Mouse (Mus musculus) common myeloid progenitor, adult 5-6 weeks (primary cell): ENCODE measurements around the gene Trhr2. TPM values are rescaled to one million over a fixed set of nuclear protein-coding genes. Genes with fewer than 3 reads are reported as not detected.

ENCODE experiments used
- ATAC-seq: replicated peaks from 2 replicates; pipeline ENCODE4 v1.8.0; 2016; ENCODE audit warnings: low read depth, mild to moderate bottlenecking, moderate TSS enrichment, inconsistent platforms; ENCODE audit not compliant: poor library complexity, severe bottlenecking
- total RNA-seq: library from RNA; stranded (forward); fragments of 200-1000, 187-1606 nt; gene quantifications from 2 replicates; pipeline ENCODE4 v1.2.3, GENCODE M21; 2017

Trhr2 gene
- total RNA-seq, 1 experiment from 2014 or later: not detected

- no peak for ATAC-seq
Measured at GRCm38 (mm10) chr8:122333531-122333930, 27.0 kb downstream of the Trhr2 start.

DNA sequence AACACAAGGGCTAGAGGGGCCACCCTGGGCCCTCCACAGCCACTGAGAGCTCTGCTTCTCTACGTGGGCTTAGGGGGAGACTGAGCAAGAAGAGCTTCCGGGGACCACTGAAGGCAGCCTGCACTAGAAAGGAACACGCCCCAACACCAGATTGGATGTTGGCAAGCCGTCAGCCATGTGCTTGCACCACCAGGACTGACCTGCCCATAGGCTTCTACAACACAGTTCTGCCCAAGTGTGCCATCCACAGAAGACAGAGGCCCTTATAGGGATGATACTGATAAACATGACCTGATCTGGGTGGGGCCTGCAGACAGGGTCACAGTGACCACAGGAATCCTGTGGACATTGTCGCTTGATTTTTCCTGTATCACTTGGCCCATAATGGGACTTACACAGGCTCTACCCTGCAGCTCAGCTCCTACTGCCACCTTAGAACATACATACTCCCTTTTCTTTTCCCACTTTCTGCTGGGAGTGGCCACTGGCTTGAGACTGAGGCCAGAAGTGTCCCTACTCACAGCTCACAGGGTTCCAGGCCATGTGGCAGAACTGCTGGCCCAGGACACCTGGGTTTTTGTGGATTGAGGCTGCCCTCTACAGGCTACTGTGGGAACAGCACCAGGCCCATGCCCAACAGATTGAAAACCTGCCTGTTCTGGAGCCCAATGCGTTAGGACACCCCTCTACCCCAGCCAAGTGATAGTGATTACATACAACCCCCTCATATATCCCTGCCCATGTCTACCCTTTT is 27.6 kb downstream of the Trhr2 start:
- ATAC-seq: peak; percentile 37

- ATAC-seq: peak; percentile 26
Measured at GRCm38 (mm10) chr8:122331134-122331523, 29.4 kb downstream of the Trhr2 start.

- ATAC-seq: no peak
Measured at GRCm38 (mm10) chr8:122330446-122331133, 30.0 kb downstream of the Trhr2 start.

DNA sequence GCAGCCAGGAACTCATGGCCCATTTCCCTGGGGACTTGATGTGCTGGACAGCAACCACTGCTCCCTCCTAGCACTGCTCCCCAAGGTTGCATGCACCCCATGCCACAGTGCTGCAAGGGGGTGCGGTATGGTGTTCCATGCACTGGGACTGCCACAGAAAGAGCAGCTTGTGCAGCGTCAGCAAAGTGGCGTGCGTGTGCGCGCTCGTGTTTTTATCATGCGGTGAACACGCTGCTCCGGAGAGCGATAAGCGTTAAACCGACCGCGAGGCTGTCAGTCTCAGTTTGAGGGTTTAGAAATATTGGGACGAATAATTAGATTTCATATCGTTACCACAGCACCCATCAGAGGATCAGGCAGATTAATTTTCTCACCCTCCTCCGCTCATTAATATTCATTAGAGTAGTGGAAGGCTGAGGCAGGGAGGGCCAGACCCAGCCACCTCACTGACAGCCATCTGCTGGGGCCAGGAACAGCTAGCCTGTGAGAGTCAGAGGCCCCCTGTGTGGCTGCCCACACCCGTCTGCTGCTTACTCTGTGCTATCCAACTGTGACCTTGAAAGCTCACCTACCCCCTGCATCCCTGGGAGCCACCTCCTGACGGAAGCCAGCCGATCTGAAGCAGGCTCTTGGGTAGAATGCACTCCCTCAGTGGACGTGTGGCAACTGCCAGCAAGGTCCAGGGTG is 30.9 kb downstream of the Trhr2 start:
- ATAC-seq: peak; percentile 7; the same call in 1 of the 2 replicates

- ATAC-seq: no peak
Measured at GRCm38 (mm10) chr8:122329072-122329471, 31.5 kb downstream of the Trhr2 start.

- ATAC-seq: no peak
Measured at GRCm38 (mm10) chr8:122326114-122326542, 34.4 kb downstream of the Trhr2 start.

DNA sequence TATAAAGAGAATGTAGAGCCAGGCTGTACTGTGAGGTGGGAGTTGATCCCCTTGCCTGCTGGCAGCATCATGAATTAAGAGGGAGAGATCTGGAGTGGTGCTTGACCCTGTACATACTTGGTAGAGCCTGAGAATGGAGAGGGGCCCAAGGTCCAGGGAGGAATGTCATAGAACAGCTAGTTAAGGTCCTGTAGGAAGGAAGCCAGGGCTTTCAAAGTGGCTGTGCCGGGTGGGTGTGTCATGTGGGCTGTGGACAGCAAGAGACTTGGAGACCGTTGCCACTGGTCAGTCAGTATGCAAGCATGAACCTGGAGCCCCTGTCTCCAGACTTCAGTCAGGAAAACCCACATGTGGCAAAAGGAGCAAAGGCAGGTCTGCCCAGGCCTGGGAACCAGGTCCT is 35.4 kb downstream of the Trhr2 start:
- ATAC-seq: no peak

DNA sequence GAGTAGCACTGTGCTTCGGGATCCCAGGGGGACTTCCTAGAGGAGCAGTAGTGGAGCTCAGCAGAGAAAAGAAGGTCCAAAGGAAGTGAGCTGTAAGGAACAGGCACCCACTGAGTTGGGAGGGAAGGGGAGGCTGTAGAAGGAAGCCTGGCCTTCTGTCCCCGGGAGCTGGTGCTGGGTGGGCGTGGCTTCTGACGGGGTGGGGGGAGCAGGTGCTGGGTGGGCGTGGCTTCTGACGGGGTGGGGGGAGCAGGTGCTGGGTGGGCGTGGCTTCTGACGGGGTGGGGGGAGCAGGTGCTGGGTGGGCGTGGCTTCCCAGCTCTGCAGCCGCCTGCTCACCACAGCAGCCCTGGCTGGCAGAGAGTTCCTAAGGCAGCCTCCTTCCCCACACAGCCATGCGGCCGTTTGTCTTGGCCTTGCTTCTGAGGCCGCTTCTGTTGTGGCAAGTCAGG is 36.6 kb downstream of the Trhr2 start:
- peak; percentile 22; the same call in 1 of the 2 replicates for ATAC-seq

DNA sequence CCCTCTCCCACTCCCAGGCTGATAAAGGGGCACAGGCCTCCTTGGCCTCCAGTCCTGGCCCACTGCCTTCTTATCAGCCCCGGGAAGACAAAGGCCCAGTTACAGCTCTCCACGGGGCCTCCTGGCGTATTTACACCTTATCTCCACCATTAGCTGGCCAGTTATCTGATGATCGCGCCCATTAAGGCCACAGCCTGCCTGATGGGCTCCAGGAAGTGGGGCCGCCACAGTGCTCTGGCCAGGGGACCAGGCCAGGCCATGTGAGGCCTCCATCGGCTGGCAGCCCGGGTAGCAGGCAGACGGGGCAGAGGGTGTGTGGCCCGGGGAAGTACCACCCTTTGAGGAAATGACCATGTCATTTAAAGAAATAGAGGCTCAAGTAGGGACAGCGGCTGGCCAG is 37.8 kb downstream of the Trhr2 start:
- ATAC-seq: no peak

- ATAC-seq: no peak
Measured at GRCm38 (mm10) chr8:122322126-122322525, 38.4 kb downstream of the Trhr2 start.

- peak; percentile 62 for ATAC-seq
Measured at GRCm38 (mm10) chr8:122321455-122321921, 39.1 kb downstream of the Trhr2 start.

GRCm38 (mm10) chr8:122320541-122320940 is 40.0 kb downstream of the Trhr2 start:
- no peak for ATAC-seq

DNA sequence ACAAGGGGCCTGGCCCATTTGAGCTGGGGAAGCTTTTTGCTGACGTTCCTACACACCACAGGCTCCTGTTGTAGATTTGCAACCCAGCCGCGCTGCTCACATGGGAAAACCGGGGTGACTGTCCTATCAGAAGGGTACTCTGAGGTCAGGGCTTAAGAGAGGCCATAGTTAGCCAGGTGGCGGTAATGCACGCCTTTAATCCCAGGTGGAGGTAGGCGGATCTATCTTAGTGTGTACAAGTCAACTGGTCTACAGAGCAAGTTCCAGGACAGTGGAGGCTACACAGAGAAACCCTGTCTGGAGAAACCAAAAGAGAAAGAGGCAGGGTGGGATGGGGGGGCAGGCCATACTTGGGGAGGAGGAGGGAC is 40.9 kb downstream of the Trhr2 start:
- no peak for ATAC-seq

DNA sequence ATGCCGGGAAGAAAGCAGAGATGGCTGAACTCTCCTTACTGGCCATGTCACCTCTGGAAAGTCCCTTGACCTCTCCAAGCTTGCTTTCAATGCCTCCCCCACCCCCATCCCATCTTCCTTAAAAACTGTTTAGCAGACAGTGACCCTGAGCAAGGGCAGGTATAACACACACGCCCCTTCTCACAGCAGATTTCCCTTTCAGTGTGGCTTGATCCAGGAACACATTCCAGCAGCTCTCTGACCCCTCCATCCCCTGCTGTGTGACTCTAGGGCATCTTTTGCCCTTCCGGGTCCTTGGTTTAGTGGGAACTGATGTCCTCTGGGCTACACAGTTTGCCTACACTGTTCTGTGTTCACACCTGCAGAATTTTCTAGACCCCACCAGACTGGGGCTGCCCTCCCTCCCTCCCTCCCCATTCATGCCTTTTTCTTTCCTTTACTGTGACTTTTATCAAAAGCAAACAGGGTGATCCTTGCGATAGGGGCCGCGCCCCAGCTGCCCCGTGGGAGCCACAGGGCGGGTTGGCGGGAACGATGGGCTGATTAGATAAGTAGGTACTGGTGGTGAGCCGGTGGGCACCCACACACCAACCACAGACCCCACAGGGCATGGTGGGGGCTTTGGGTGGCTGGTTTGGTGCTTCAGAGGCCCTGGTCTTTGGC is 41.4 kb downstream of the Trhr2 start:
- no peak for ATAC-seq

- peak; percentile 12 for ATAC-seq
Measured at GRCm38 (mm10) chr8:122317918-122318475, 42.5 kb downstream of the Trhr2 start.

GRCm38 (mm10) chr8:122316402-122316801 is 44.1 kb downstream of the Trhr2 start:
- no peak for ATAC-seq

DNA sequence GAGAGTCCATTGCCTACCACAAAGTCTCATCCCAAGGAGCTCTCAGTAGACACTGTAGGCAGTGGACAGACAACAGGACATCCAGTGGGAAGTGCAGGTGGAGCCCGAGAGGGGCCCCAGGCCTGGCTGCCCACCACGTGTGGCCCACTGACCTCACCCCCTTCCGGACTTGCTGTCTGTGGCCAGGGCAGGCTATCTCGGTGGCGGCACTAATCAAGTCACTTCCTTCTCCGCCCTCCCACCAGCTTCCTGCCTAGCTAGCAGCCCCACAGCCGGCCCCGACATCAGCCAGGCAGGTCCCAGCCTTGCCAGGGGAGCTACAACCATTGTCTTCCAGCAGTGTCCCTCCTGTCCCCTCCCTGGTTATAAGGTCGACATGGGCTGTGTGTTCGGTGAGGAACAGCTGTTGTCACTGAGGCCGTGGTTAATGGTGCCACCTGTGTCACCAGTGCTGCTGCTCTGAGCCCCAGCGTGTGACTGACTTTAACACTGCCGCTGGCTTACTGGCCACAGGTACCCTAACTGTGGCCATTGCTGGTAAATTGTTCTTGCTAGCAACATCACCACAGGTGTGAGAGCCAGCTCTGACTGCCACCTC is 45.5 kb downstream of the Trhr2 start:
- ATAC-seq: peak; percentile 60

GRCm38 (mm10) chr8:122313310-122313709 is 47.2 kb downstream of the Trhr2 start:
- ATAC-seq: no peak

GRCm38 (mm10) chr8:122312553-122312952 is 48.0 kb downstream of the Trhr2 start:
- no peak for ATAC-seq
